Mouse (Mus musculus) liver, adult 2 months (tissue): ENCODE measurements around the gene Olfr790.

Experiments used
- CTCF ChIP-seq: fragments of 200-500 bp; IDR thresholded peaks from 2 replicates; pipeline ENCODE4 v1.5.1; 2011; ENCODE audit warnings: low read depth, low read length, control low read depth
- POLR2A ChIP-seq: fragments of 200-500 bp; IDR thresholded peaks from 2 replicates; pipeline ENCODE4 v1.6.1; 2011; ENCODE audit warnings: low read length, control low read depth; ENCODE audit not compliant: insufficient read depth; ENCODE audit errors: extremely low read depth

DNA sequence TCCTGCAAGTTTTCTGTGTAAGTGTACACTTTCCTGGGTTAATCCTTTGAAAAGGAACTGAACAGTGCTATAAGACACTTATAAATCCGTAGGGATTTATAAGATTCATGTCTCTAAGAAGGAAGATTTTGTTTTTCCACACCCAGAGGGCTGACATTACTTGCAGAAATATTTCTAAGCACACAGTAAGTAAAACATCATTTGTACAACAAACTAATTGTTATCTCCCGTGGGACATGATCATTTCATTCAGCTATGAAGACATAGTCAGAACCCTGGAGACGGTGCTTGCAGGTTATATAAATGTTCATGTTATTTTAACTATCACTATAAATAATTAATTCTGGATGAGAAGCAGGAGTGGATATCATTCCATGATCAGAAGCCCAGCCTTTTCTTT, 23.2 kb downstream of the Olfr790 start, which contains the start of gene Olfr791:
- TF ChIP-seq CTCF, result no peak
- TF ChIP-seq POLR2A, result no peak
